In genomic region chr7:28050584-28050983, GRCm38 (mm10) we compare ENCODE assay signal across 8 mouse cellular contexts. TPM values are rescaled to one million over a fixed set of nuclear protein-coding genes. Genes with fewer than 3 reads are reported as not detected.
DNase-seq lines count a peak whose midpoint lies in the region; ATAC-seq and TF ChIP-seq lines count a peak whose summit lies in the region.

No protein-coding gene starts in this region.

- H3K27ac ChIP-seq in kidney, postnatal 0 days: no peak overlapping the region
- H3K27ac ChIP-seq in forebrain, embryonic 13.5 days: no peak overlapping the region
- no peak overlapping the region for H3K27ac ChIP-seq in limb, embryonic 12.5 days
- H3K27ac ChIP-seq in stomach, embryonic 14.5 days (ENCODE audit: low read length): no peak overlapping the region

- WGBS in kidney, postnatal 0 days: 59% methylated on average over 17 of the region's 17 CpGs
- WGBS in forebrain, embryonic 13.5 days: 54% methylated on average over 17 of the region's 17 CpGs
- WGBS in limb, embryonic 12.5 days: 62% methylated on average over 17 of the region's 17 CpGs
- WGBS in stomach, embryonic 14.5 days: 59% methylated on average over 17 of the region's 17 CpGs

- H3K4me1 ChIP-seq in kidney, postnatal 0 days (replicated peaks; ENCODE audit: insufficient read depth, low read length): no peaks in the 10 kb centered on the region
- peaks cover 9% of the 10 kb centered on the region for H3K4me1 ChIP-seq in forebrain, embryonic 13.5 days
- peaks cover 14% of the 10 kb centered on the region for H3K4me1 ChIP-seq in limb, embryonic 12.5 days (replicated peaks)
- H3K4me1 ChIP-seq in stomach, embryonic 14.5 days (ENCODE audit: control insufficient read depth, insufficient read depth, low read length): peaks cover 10% of the 10 kb centered on the region; the same call in 1 of the 2 replicates

- no peak overlapping the region for H3K4me3 ChIP-seq in kidney, postnatal 0 days (replicated peaks; ENCODE audit: low read depth, low read length)
- no peak overlapping the region for H3K4me3 ChIP-seq in forebrain, embryonic 13.5 days
- H3K4me3 ChIP-seq in limb, embryonic 12.5 days (replicated peaks): peak overlapping the region; percentile 79; the same call in 1 of the 2 replicates
- no peak overlapping the region for H3K4me3 ChIP-seq in stomach, embryonic 14.5 days (ENCODE audit: low read depth, low read length)

- no peaks in the 10 kb centered on the region for H3K27me3 ChIP-seq in kidney, postnatal 0 days (ENCODE audit: insufficient read depth, low read length)
- H3K27me3 ChIP-seq in forebrain, embryonic 13.5 days: peaks cover 3% of the 10 kb centered on the region; the same call in 1 of the 2 replicates
- H3K27me3 ChIP-seq in limb, embryonic 12.5 days: 0 out of 2 replicates have a peak, but pooled peaks cover 3% of the 10 kb centered on the region
- no peaks in the 10 kb centered on the region for H3K27me3 ChIP-seq in stomach, embryonic 14.5 days (ENCODE audit: control insufficient read depth, insufficient read depth, low read length)

- no peaks in the 10 kb centered on the region for H3K9me3 ChIP-seq in kidney, postnatal 0 days (replicated peaks; ENCODE audit: low read length)
- no peaks in the 10 kb centered on the region for H3K9me3 ChIP-seq in forebrain, embryonic 13.5 days (replicated peaks)
- no peaks in the 10 kb centered on the region for H3K9me3 ChIP-seq in limb, embryonic 12.5 days
- no peaks in the 10 kb centered on the region for H3K9me3 ChIP-seq in stomach, embryonic 14.5 days (ENCODE audit: control insufficient read depth, low read depth, low read length)

- peaks cover 18% of the 10 kb centered on the region for H3K36me3 ChIP-seq in kidney, postnatal 0 days (ENCODE audit: insufficient read depth, low read length)
- H3K36me3 ChIP-seq in forebrain, embryonic 13.5 days (ENCODE audit: poor library complexity, severe bottlenecking): peaks cover 34% of the 10 kb centered on the region
- peaks cover 34% of the 10 kb centered on the region for H3K36me3 ChIP-seq in limb, embryonic 12.5 days
- peaks cover 26% of the 10 kb centered on the region for H3K36me3 ChIP-seq in stomach, embryonic 14.5 days (ENCODE audit: control insufficient read depth, insufficient read depth, low read length)

- no peak overlapping the region for H3K9ac ChIP-seq in kidney, postnatal 0 days (ENCODE audit: low read depth, low read length)
- H3K9ac ChIP-seq in forebrain, embryonic 13.5 days: peak overlapping the region; percentile 52; the same call in 1 of the 2 replicates
- peak overlapping the region; percentile 37; the same call in 1 of the 2 replicates for H3K9ac ChIP-seq in limb, embryonic 12.5 days (replicated peaks)
- H3K9ac ChIP-seq in stomach, embryonic 14.5 days (replicated peaks; ENCODE audit: low read depth, low read length): 0 out of 2 replicates have a peak overlapping the region, but pooled peaks have one; percentile 11

- H3K4me2 ChIP-seq in kidney, postnatal 0 days (ENCODE audit: low read length): peak overlapping the region; percentile 38
- H3K4me2 ChIP-seq in forebrain, embryonic 13.5 days: peak overlapping the region; percentile 80; the same call in 1 of the 2 replicates
- H3K4me2 ChIP-seq in limb, embryonic 12.5 days: peak overlapping the region; percentile 83
- peak overlapping the region; percentile 33; the same call in 1 of the 2 replicates for H3K4me2 ChIP-seq in stomach, embryonic 14.5 days (replicated peaks; ENCODE audit: low read depth, low read length)

- ATAC-seq in kidney, postnatal 0 days (replicated peaks; ENCODE audit: low FRiP score, low read depth): no peak
- no peak for ATAC-seq in forebrain, embryonic 13.5 days
- ATAC-seq in limb, embryonic 12.5 days (ENCODE audit: insufficient number of reproducible peaks, insufficient read depth, low FRiP score, low TSS enrichment, low read depth): no peak
- ATAC-seq in stomach, embryonic 14.5 days (ENCODE audit: insufficient number of reproducible peaks, insufficient read depth, low FRiP score, low read depth): no peak

- no peak for DNase-seq in kidney, postnatal 0 days (ENCODE audit: low spot score)
- no peak for DNase-seq in kidney, adult 9 months
- no peak for DNase-seq in layer of hippocampus, adult 9-11 months
- no peak for DNase-seq in urinary bladder, postnatal 4 days (ENCODE audit: low spot score in 2 of 2)
- DNase-seq in frontal cortex, postnatal 25 days (ENCODE audit: low spot score in 2 of 2): no peak

- no peak for TF ChIP-seq CTCF in kidney, postnatal 0 days (IDR thresholded peaks at IDR 0.05; ENCODE audit: low read depth)

RNA-seq across cellular contexts. Expression of gene Psmc4, which starts 0.7 kb away (rescaled TPM):
- 229 and 245 TPM in 2 replicates for polyA plus RNA-seq in kidney, postnatal 0 days (2015; fragmentation: Nextera tagmentation; extraction: Ambion mirVana)
- 389 and 404 TPM in 2 replicates for polyA plus RNA-seq in forebrain, embryonic 13.5 days (2015; fragmentation: Nextera tagmentation; extraction: Ambion mirVana)
- 357 and 364 TPM in 2 replicates for polyA plus RNA-seq in limb, embryonic 12.5 days (2016; fragmentation: Nextera tagmentation; extraction: Ambion mirVana)
- polyA plus RNA-seq in stomach, embryonic 14.5 days (2014; fragmentation: Nextera tagmentation; extraction: Ambion mirVana): 276 and 283 TPM in 2 replicates

RNA-seq across cellular contexts. Expression of gene Fcgbp, which starts 20.5 kb away (rescaled TPM):
- polyA plus RNA-seq in kidney, postnatal 0 days (2015; fragmentation: Nextera tagmentation; extraction: Ambion mirVana): 0.92 and 0.96 TPM in 2 replicates
- 0.06 and 0.15 TPM in 2 replicates for polyA plus RNA-seq in forebrain, embryonic 13.5 days (2015; fragmentation: Nextera tagmentation; extraction: Ambion mirVana)
- polyA plus RNA-seq in limb, embryonic 12.5 days (2016; fragmentation: Nextera tagmentation; extraction: Ambion mirVana): 0.25 and 0.63 TPM in 2 replicates
- polyA plus RNA-seq in stomach, embryonic 14.5 days (2014; fragmentation: Nextera tagmentation; extraction: Ambion mirVana): 14.4 and 19.0 TPM in 2 replicates

RNA-seq across cellular contexts. Expression of gene Zfp850, which starts 36.7 kb away (rescaled TPM):
- polyA plus RNA-seq in kidney, postnatal 0 days (2015; fragmentation: Nextera tagmentation; extraction: Ambion mirVana): 2.6 and 2.8 TPM in 2 replicates
- 5.2 and 7.1 TPM in 2 replicates for polyA plus RNA-seq in forebrain, embryonic 13.5 days (2015; fragmentation: Nextera tagmentation; extraction: Ambion mirVana)
- polyA plus RNA-seq in limb, embryonic 12.5 days (2016; fragmentation: Nextera tagmentation; extraction: Ambion mirVana): 5.5 and 8.2 TPM in 2 replicates
- 4.6 and 5.0 TPM in 2 replicates for polyA plus RNA-seq in stomach, embryonic 14.5 days (2014; fragmentation: Nextera tagmentation; extraction: Ambion mirVana)

Comparison
In these comparisons a context has a peak if more than half of its experiments do, and no peak if none do; other contexts are left out.
1. H3K4me2 ChIP-seq: peak in every context shown above with its lines; median percentile 83 in limb, embryonic 12.5 days; 80 in forebrain, embryonic 13.5 days; 38 in kidney, postnatal 0 days; 33 in stomach, embryonic 14.5 days.